In genomic region chr13:89668069-89668468, GRCm38 (mm10) we compare ENCODE assay signal across 9 mouse cellular contexts.
A peak's percentile ranks its signal among the peaks of the same experiment; 100 is the strongest.
DNase-seq lines count a peak whose midpoint lies in the region; ATAC-seq and TF ChIP-seq lines count a peak whose summit lies in the region.
"Had no signal": no experiment of that assay in that cellular context is flagged by ENCODE, and none has a peak within 500 bp of the region (broad histone marks: within the 10 kb centered on the region; RNA-seq: fewer than 3 reads in every experiment).

No protein-coding gene starts in this region.

- ATAC-seq in cerebellum, adult (ENCODE audit: insufficient number of reproducible peaks, low FRiP score, low TSS enrichment): no peak; the same call in 1 of the 2 replicates
- peak; percentile 61 for ATAC-seq in lung, postnatal 0 days
- peak; percentile 85 for ATAC-seq in midbrain, embryonic 13.5 days

- no peaks in the 10 kb centered on the region for H3K4me1 ChIP-seq in cerebellum, adult 2 months (ENCODE audit: control insufficient read depth, insufficient read depth, low read length)
- no peaks in the 10 kb centered on the region for H3K4me1 ChIP-seq in lung, postnatal 0 days (ENCODE audit: insufficient read depth, low read depth, low read length)
- no peaks in the 10 kb centered on the region for H3K4me1 ChIP-seq in lung, adult 2 months (ENCODE audit: control insufficient read depth, insufficient read depth, low read length)
- H3K4me1 ChIP-seq in midbrain, embryonic 13.5 days (replicated peaks): no peaks in the 10 kb centered on the region

- no peak for DNase-seq in cerebellum, adult 2 months
- peak; percentile 73 for DNase-seq in lung, postnatal 0 days (ENCODE audit: low spot score)
- DNase-seq in lung, adult 2 months: no peak
- DNase-seq in embryo, embryonic 10.5 days (ENCODE audit: low spot score): peak; percentile 51
- DNase-seq in kidney, adult 9 months: peak; percentile 63
- DNase-seq in urinary bladder, adult 2 months (ENCODE audit: low spot score): no peak

- H3K27ac ChIP-seq in cerebellum, adult 2 months (ENCODE audit: insufficient read depth, low read length): no peak overlapping the region
- H3K27ac ChIP-seq in lung, postnatal 0 days (ENCODE audit: low read length): no peak overlapping the region
- H3K27ac ChIP-seq in midbrain, embryonic 13.5 days: no peak overlapping the region

- TF ChIP-seq EP300 in lung, postnatal 0 days (IDR thresholded peaks at IDR 0.05): no peak

- TF ChIP-seq CTCF in cerebellum, adult 2 months (IDR thresholded peaks at IDR 0.05; ENCODE audit: borderline replicate concordance, insufficient read depth, low read depth, low read length): peak; percentile 30; the same call in 1 of the 2 replicates
- peak; percentile 76 for TF ChIP-seq CTCF in lung, postnatal 0 days (IDR thresholded peaks at IDR 0.05)
- no peak for TF ChIP-seq CTCF in lung, adult 2 months (IDR thresholded peaks at IDR 0.05; ENCODE audit: insufficient read depth, low read length)

- WGBS in cerebellum, adult 2 months: 41% methylated on average over 1 of the region's 1 CpGs
- 74% methylated on average over 1 of the region's 1 CpGs for WGBS in lung, postnatal 0 days
- WGBS in lung, adult 2 months: 50% methylated on average over 1 of the region's 1 CpGs
- 71% methylated on average over 1 of the region's 1 CpGs for WGBS in midbrain, embryonic 13.5 days

- no peak overlapping the region for H3K4me3 ChIP-seq in cerebellum, adult 2 months (replicated peaks; ENCODE audit: insufficient read depth, low read depth, low read length)
- no peak overlapping the region for H3K4me3 ChIP-seq in lung, postnatal 0 days (ENCODE audit: low read depth, low read length)
- H3K4me3 ChIP-seq in lung, adult 2 months (replicated peaks; ENCODE audit: extremely low read depth, low read depth, low read length): no peak overlapping the region
- no peak overlapping the region for H3K4me3 ChIP-seq in midbrain, embryonic 13.5 days (replicated peaks)
- H3K4me3 ChIP-seq: myocyte had no signal

- H3K27me3 ChIP-seq in cerebellum, adult 2 months (ENCODE audit: control insufficient read depth, insufficient read depth, low read length): no peaks in the 10 kb centered on the region
- no peaks in the 10 kb centered on the region for H3K27me3 ChIP-seq in lung, postnatal 0 days (replicated peaks; ENCODE audit: insufficient read depth, low read length)
- H3K27me3 ChIP-seq in midbrain, embryonic 13.5 days: no peaks in the 10 kb centered on the region

- H3K36me3 ChIP-seq in lung, postnatal 0 days (ENCODE audit: insufficient read depth, low read length): no peaks in the 10 kb centered on the region
- 0 out of 2 replicates have a peak, but pooled peaks cover 5% of the 10 kb centered on the region for H3K36me3 ChIP-seq in midbrain, embryonic 13.5 days

- no peak overlapping the region for H3K9ac ChIP-seq in lung, postnatal 0 days (replicated peaks; ENCODE audit: low read depth)
- no peak overlapping the region for H3K9ac ChIP-seq in midbrain, embryonic 13.5 days (replicated peaks)

- H3K4me2 ChIP-seq in lung, postnatal 0 days (replicated peaks; ENCODE audit: low read depth, low read length): no peak overlapping the region
- no peak overlapping the region for H3K4me2 ChIP-seq in midbrain, embryonic 13.5 days (replicated peaks)

- no peaks in the 10 kb centered on the region for H3K9me3 ChIP-seq in lung, postnatal 0 days (ENCODE audit: low read length)
- no peaks in the 10 kb centered on the region for H3K9me3 ChIP-seq in midbrain, embryonic 13.5 days

- TF ChIP-seq POLR2A in cerebellum, adult 2 months (IDR thresholded peaks at IDR 0.05; ENCODE audit: borderline replicate concordance, insufficient read depth, low read length): no peak
- TF ChIP-seq POLR2A in lung, adult 2 months (IDR thresholded peaks at IDR 0.05; ENCODE audit: borderline replicate concordance, extremely low read depth, low read depth, low read length): no peak

Comparison
In these comparisons a context has a peak if more than half of its experiments do, and no peak if none do; other contexts are left out.
1. DNase-seq: peak in lung, postnatal 0 days (single experiment), embryo, embryonic 10.5 days (single experiment) and kidney, adult 9 months (single experiment); none in cerebellum, adult 2 months (0 of 2), lung, adult 2 months (single experiment) and urinary bladder, adult 2 months (single experiment).